Mouse (Mus musculus) neural tube, embryonic 12.5 days (tissue): ENCODE measurements around the gene Tube1. TPM values are rescaled to one million over a fixed set of nuclear protein-coding genes. Genes with fewer than 3 reads are reported as not detected.
A peak's percentile ranks its signal among the peaks of the same experiment; 100 is the strongest.
"Not testable (repeated sequence)": the region's sequence is repeated elsewhere in the genome, so short reads cannot be mapped to it uniquely, and the experiment has no call there.

Source experiments
- ATAC-seq: fragments of 200-750 bp; cut with Nextera tagmentation; 2 replicates; pipeline ENCODE4 v1.8.0; 2017; ENCODE audit warnings: low read depth, mild to moderate bottlenecking, moderate TSS enrichment, moderate library complexity; ENCODE audit not compliant: low FRiP score
- H3K27ac ChIP-seq: fragments of 300-500 bp; sonication (generic); 2 replicates; pipeline ENCODE4 v1.5.1; 2016
- H3K27me3 ChIP-seq: fragments of 300-500 bp; sonication (generic); replicated peaks from 2 replicates; pipeline ENCODE4 v1.6.1; 2016; ENCODE audit warnings: mild to moderate bottlenecking
- H3K36me3 ChIP-seq: fragments of 300-500 bp; sonication (generic); 2 replicates; pipeline ENCODE4 v1.6.1; 2016; ENCODE audit warnings: mild to moderate bottlenecking
- H3K4me1 ChIP-seq: fragments of 300-500 bp; sonication (generic); 2 replicates; pipeline ENCODE4 v1.6.1; 2016
- H3K4me2 ChIP-seq: fragments of 300-500 bp; sonication (generic); replicated peaks from 2 replicates; pipeline ENCODE4 v1.6.1; 2016; ENCODE audit warnings: mild to moderate bottlenecking
- H3K4me3 ChIP-seq: fragments of 300-500 bp; sonication (generic); 2 replicates; pipeline ENCODE4 v1.5.1; 2016
- H3K9ac ChIP-seq: fragments of 300-500 bp; sonication (generic); 2 replicates; pipeline ENCODE4 v1.6.1; 2016; ENCODE audit warnings: mild to moderate bottlenecking
- H3K9me3 ChIP-seq: fragments of 300-500 bp; sonication (generic); 2 replicates; pipeline ENCODE4 v1.6.1; 2016; ENCODE audit warnings: mild to moderate bottlenecking
- WGBS: fragments of 180-500 bp; shearing (Covaris S2); methylation state at CpG from one replicate; pipeline ENCODE4 v1.1.7; 2016; 5-methylcytosine and 5-hydroxymethylcytosine counted together
- polyA plus RNA-seq: library from polyadenylated mRNA; unstranded; fragments of >200 nt; fragmentation: Nextera tagmentation; extraction: Ambion mirVana; gene quantifications from 2 replicates; pipeline ENCODE4 v1.2.1, GENCODE M21; 2016

Gene Tube1
- polyA plus RNA-seq, 1 experiment from 2014 or later: 14.5 TPM

DNA sequence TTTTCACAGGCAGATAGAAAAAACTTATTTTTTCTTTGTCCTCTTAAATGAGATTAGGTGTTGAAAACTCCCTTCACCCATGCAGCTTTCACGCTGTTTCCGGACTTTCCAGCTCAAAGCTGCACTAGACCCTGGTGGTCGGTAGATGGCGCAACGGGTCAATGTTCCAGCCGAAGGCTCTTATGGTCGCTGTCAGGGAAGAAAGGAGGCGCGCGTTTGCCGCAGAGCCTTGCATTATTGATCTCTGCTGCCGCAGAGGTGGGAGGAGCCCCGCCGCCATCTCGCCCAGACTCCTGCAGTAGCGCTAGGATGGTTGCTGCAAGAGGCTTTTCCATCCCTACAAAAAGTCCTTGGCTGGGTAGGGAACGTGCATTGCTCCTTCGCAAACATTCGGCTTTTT is 37.4 kb downstream of the Tube1 start:
- Histone ChIP-seq H3K9ac (0 out of 2 replicates have a peak overlapping the region, but pooled peaks have one; percentile 49), H3K27ac (peak overlapping the region; percentile 88), H3K27me3 (no peaks in the 10 kb centered on the region), H3K36me3 (no peaks in the 10 kb centered on the region), H3K4me1 (peaks cover 26% of the 10 kb centered on the region), H3K4me2 (peak overlapping the region; percentile 68), H3K4me3 (peak overlapping the region; percentile 40), H3K9me3 (no peaks in the 10 kb centered on the region)
- WGBS: under 1% methylated on average over 19 of the region's 19 CpGs
- peak; percentile 96 for ATAC-seq

DNA sequence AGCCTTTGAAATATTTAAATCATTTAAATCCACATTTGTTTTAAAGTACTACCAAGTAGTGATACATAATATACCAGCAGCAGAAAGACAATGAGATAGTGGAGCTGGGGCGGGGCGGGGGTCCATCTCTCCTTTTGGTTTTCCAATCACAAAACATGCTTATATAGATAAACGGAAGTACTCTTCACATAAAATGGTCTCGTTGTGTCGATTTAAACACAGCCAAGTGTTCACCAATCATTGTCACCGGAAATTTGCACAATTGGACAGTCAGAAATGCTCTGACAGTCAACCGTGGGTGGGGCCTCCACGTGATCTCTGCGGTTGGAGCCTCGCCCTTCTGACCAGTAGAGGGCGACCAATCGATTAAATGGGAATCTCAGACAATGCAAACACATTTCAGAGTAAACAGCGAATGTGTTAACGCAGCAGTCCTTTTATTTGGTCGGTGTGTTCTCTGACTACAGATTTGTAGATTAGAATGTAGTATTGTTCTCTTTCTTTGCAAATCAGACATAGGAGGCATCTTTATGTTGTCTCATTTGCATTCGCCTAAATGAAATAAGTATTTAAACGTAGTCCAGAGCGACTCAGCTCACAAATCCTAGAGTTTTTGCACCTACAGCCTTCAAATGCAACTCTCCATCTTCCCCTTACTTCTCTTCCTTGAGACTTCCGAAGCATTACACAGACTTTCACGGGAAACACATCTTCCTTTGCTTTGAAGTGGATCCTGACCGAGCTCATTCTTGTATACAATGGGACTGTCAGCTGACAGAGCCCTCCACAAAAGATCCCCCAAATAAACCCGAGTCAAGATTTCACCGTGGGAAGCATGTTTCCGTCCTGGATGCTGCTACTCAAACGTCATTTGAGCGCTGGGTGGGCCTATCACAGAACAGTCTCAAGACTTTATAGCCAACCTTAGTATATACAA is 38.1 kb downstream of the Tube1 start:
- peak overlapping the region; percentile 68 for H3K4me2 ChIP-seq
- peak overlapping the region; percentile 49; the same call in 1 of the 2 replicates for H3K9ac ChIP-seq
- H3K4me3 ChIP-seq: peak overlapping the region; percentile 40
- H3K27me3 ChIP-seq: no peaks in the 10 kb centered on the region
- peak overlapping the region; percentile 88 for H3K27ac ChIP-seq
- H3K4me1 ChIP-seq: peaks cover 26% of the 10 kb centered on the region
- WGBS: 11% methylated on average over 26 of the region's 26 CpGs
- peak; percentile 83 for ATAC-seq
- no peaks in the 10 kb centered on the region for H3K9me3 ChIP-seq
- no peaks in the 10 kb centered on the region for H3K36me3 ChIP-seq

DNA sequence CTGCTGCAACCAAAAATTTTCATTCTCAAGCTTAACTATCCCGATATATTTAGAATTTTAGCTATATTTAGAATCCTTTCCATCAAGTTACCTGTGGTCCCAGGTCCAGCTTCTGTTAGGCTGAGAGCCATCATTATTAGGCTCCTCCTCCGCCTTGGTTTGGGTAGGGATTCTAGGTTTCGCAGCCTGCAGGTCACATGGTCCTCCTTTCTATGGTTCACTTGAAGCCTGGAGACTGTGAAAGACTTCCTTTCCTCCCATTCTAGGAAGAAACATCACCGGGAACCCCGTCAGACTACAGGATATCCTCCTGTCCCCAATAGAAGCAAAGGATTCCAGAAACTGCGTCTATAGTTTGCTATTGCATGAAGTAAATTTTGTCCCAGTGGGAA is 38.8 kb downstream of the Tube1 start:
- H3K4me2 ChIP-seq: peak overlapping the region; percentile 68
- no peak overlapping the region for H3K4me3 ChIP-seq
- 76% methylated on average over 6 of the region's 6 CpGs for WGBS
- H3K9ac ChIP-seq: no peak overlapping the region
- no peaks in the 10 kb centered on the region for H3K9me3 ChIP-seq
- no peaks in the 10 kb centered on the region for H3K27me3 ChIP-seq
- no peaks in the 10 kb centered on the region for H3K36me3 ChIP-seq
- H3K4me1 ChIP-seq: peaks cover 26% of the 10 kb centered on the region
- no peak for ATAC-seq
- H3K27ac ChIP-seq: no peak overlapping the region

- Histone ChIP-seq H3K27me3 (no peaks in the 10 kb centered on the region), H3K27ac (no peak overlapping the region), H3K4me3 (no peak overlapping the region), H3K9me3 (no peaks in the 10 kb centered on the region), H3K4me1 (peaks cover 26% of the 10 kb centered on the region), H3K36me3 (no peaks in the 10 kb centered on the region), H3K9ac (no peak overlapping the region), H3K4me2 (peak overlapping the region; percentile 68)
- WGBS: 41% methylated on average over 13 of the region's 13 CpGs
- no peak for ATAC-seq
Measured at GRCm38 (mm10) chr10:39173077-39173476, 39.3 kb downstream of the Tube1 start.

DNA sequence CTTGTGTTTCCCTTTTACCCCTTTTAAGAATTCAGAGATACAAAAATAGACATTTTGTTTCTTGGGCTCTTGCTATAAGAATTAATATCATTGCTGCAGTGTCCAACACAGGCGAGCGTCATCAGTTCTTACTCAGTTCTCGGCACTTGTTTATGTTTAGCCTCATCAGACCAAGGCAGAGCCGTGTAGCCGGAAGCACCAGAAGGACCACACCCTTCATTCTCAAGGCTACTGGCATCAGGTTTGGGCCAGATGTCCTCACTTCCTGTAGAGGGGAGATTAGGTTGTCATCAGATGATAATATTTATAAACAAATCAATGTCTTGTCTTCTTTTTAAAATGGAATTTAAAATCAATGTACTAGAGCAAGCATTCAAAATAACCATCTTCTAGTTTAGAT is 43.2 kb downstream of the Tube1 start:
- no peak for ATAC-seq
- no peak overlapping the region for H3K4me2 ChIP-seq
- 90% methylated on average over 5 of the region's 5 CpGs for WGBS
- no peaks in the 10 kb centered on the region for H3K27me3 ChIP-seq
- no peaks in the 10 kb centered on the region for H3K9me3 ChIP-seq
- no peak overlapping the region for H3K4me3 ChIP-seq
- H3K4me1 ChIP-seq: peaks cover 15% of the 10 kb centered on the region
- no peak overlapping the region for H3K27ac ChIP-seq
- no peak overlapping the region for H3K9ac ChIP-seq
- H3K36me3 ChIP-seq: no peaks in the 10 kb centered on the region

DNA sequence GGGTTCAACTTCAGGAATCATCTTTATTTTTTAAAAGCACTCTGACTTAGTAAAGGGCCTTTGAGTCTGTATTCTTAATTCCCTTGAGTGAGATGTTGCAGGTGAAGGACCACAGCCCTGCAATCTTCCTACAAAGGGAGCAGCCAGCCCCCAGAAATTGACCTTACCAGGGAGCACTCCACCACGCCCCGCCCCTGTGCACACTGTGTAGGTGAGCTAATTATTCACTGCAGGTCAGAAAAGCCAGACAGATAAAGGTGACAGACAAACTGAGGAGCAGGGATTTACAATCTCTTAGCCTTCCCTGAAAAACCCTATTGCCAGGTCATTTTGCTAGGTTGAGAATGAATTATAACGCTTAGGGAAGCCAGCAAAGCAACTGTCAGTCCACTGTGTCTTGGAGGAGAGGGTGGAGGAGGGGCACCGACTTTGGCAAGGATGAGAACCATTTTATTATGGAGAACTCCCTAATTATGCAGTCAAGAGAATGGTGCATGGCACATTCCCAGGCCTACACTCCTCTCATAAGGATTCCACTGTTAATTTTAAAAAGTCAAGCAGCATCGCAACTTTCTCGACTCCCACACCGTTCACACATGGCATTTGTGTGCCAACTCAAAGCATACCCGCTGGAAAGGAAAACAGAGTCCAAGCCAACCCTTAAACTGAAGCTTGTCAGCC is 51.2 kb downstream of the Tube1 start:
- H3K9me3 ChIP-seq: no peaks in the 10 kb centered on the region
- WGBS: 85% methylated on average over 8 of the region's 8 CpGs
- H3K4me2 ChIP-seq: no peak overlapping the region
- no peak overlapping the region for H3K9ac ChIP-seq
- no peak for ATAC-seq
- H3K27me3 ChIP-seq: no peaks in the 10 kb centered on the region
- no peak overlapping the region for H3K4me3 ChIP-seq
- H3K4me1 ChIP-seq: no peaks in the 10 kb centered on the region
- H3K36me3 ChIP-seq: no peaks in the 10 kb centered on the region
- H3K27ac ChIP-seq: no peak overlapping the region

DNA sequence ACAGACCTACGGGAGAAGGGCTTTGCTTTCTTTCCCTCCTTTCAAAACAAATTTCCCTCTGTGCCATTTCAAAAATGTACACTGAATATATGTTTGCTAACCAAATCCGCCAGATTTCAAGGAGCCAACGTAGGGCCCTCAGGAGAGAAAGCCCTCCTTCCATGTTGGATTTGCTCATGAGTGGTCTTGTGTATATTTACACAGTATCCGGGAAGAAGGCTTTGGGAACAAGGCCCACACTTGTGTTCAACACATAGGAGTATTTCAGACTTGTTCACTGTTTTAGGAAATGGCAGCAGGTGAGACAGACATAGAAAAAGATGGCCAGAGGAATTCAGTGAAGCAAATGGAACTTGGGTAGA is 51.8 kb downstream of the Tube1 start:
- H3K9ac ChIP-seq: no peak overlapping the region
- WGBS: 85% methylated on average over 4 of the region's 4 CpGs
- H3K4me1 ChIP-seq: no peaks in the 10 kb centered on the region
- no peak overlapping the region for H3K4me2 ChIP-seq
- H3K27me3 ChIP-seq: no peaks in the 10 kb centered on the region
- ATAC-seq: no peak
- H3K36me3 ChIP-seq: no peaks in the 10 kb centered on the region
- no peak overlapping the region for H3K27ac ChIP-seq
- no peak overlapping the region for H3K4me3 ChIP-seq
- H3K9me3 ChIP-seq: no peaks in the 10 kb centered on the region

DNA sequence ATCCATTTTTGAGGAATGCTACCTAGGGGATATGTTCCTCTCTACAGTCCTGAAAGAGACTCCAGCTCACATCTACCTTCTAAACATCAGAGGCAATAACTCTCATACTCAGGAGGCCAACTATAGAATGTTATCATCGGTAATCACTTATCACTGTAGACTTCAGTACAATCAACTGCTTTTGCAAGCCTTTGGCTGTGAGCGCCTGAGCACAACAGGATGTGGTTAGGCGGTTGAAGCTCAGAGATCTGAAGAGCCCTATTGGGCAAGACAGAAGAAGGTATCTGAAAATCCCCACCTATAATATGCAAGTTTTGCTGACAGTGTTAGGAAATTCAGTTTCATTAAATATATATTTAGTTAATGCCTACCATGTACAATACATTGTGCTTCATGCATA is 58.9 kb downstream of the Tube1 start:
- H3K36me3 ChIP-seq: no peaks in the 10 kb centered on the region
- WGBS: 92% methylated on average over 3 of the region's 3 CpGs
- no peaks in the 10 kb centered on the region for H3K9me3 ChIP-seq
- ATAC-seq: no peak
- no peak overlapping the region for H3K4me3 ChIP-seq
- no peaks in the 10 kb centered on the region for H3K4me1 ChIP-seq
- no peak overlapping the region for H3K9ac ChIP-seq
- no peak overlapping the region for H3K4me2 ChIP-seq
- no peaks in the 10 kb centered on the region for H3K27me3 ChIP-seq
- H3K27ac ChIP-seq: no peak overlapping the region

DNA sequence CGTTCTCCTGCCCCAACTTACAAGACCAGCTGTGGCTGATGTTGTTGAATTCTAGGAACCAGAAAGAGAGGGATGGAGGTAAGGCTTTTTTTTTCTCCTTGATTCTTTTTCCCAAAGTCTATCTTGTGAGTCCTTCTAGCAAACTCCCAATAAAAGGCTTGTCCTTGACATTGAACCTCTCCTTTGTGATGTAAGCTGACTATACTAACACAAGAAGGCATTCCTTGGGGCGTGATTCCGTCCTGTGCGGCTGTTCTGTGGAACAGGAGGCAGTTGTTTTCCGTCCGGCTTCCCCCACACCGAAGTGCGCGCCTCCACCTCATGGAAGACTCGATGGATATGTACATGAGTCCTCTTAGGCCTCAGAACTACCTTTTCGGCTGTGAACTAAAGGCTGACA is 64.4 kb downstream of the Tube1 start:
- not testable (repeated sequence) for H3K4me2 ChIP-seq, H3K4me1 ChIP-seq, H3K4me3 ChIP-seq, H3K27me3 ChIP-seq, H3K36me3 ChIP-seq, H3K9ac ChIP-seq, H3K27ac ChIP-seq, ATAC-seq, H3K9me3 ChIP-seq
- WGBS: 90% methylated on average over 11 of the region's 11 CpGs

Other genes with a start within 250 kb of the Tube1 start
- 34.9 and 40.7 TPM in 2 replicates for gene Lama4, start 168.5 kb upstream of the Tube1 start, polyA plus RNA-seq
- 20.3 and 24.0 TPM in 2 replicates for gene Fam229b, start 62 bp upstream of the Tube1 start, polyA plus RNA-seq
- 0.42 and 0.67 TPM in 2 replicates for gene Ccn6, start 29.8 kb downstream of the Tube1 start, polyA plus RNA-seq
- 72.4 and 79.8 TPM in 2 replicates for gene Fyn, start 234.9 kb downstream of the Tube1 start, polyA plus RNA-seq